Mouse (Mus musculus) small intestine, adult 2 months (tissue): ENCODE data around the gene Gm21663. TPM values are rescaled to one million over a fixed set of nuclear protein-coding genes. Genes with fewer than 3 reads are reported as not detected.

ENCODE experiments used
- H3K27ac ChIP-seq: fragments of 200-500 bp; 2 replicates; pipeline ENCODE4 v1.5.1; 2012; ENCODE audit warnings: low read depth, low read length, control low read depth, inconsistent platforms; ENCODE audit not compliant: insufficient read depth
- H3K27me3 ChIP-seq: fragments of 200-500 bp; 2 replicates; pipeline ENCODE4 v1.6.1; 2012; ENCODE audit warnings: mild to moderate bottlenecking, moderate library complexity, low read length, inconsistent platforms; ENCODE audit not compliant: control insufficient read depth, insufficient read depth
- H3K36me3 ChIP-seq: fragments of 200-500 bp; 2 replicates; pipeline ENCODE4 v1.6.1; 2012; ENCODE audit warnings: mild to moderate bottlenecking, low read length, control low read depth, inconsistent platforms; ENCODE audit not compliant: control insufficient read depth, insufficient read depth
- H3K4me1 ChIP-seq: fragments of 200-500 bp; 2 replicates; pipeline ENCODE4 v1.6.1; 2012; ENCODE audit warnings: low read length, inconsistent platforms, mixed read lengths; ENCODE audit not compliant: control insufficient read depth, insufficient read depth, insufficient read length
- H3K4me3 ChIP-seq: fragments of 200-500 bp; 2 replicates; pipeline ENCODE4 v1.5.1; 2012; ENCODE audit warnings: low read depth, mild to moderate bottlenecking, control low read depth, inconsistent platforms, low read length, moderate library complexity
- CTCF ChIP-seq: fragments of 200-500 bp; IDR thresholded peaks from 2 replicates; pipeline ENCODE4 v1.5.1; 2012; ENCODE audit warnings: low read depth, mild to moderate bottlenecking, control low read depth, inconsistent platforms, low read length, moderate library complexity, mixed read lengths; ENCODE audit not compliant: insufficient replicate concordance, insufficient read length; ENCODE audit errors: extremely low read depth
- POLR2A ChIP-seq: fragments of 200-500 bp; IDR thresholded peaks from 2 replicates; pipeline ENCODE4 v1.6.1; 2012; ENCODE audit warnings: low read depth, mild to moderate bottlenecking, control low read depth, inconsistent platforms, low read length, moderate library complexity
- WGBS: fragments of 180-500 bp; shearing (Covaris S2); methylation state at CpG from one replicate; pipeline ENCODE4 v1.1.7; 2018; 5-methylcytosine and 5-hydroxymethylcytosine counted together
- polyA plus RNA-seq: library from polyadenylated mRNA; depleted of rRNA; stranded (reverse); fragments of >200 nt; gene quantifications from 2 replicates; pipeline ENCODE4 v1.2.3, GENCODE M21; 2012; rRNA removed

Gm21663 gene
- polyA plus RNA-seq, 1 experiment, result not detected

DNA sequence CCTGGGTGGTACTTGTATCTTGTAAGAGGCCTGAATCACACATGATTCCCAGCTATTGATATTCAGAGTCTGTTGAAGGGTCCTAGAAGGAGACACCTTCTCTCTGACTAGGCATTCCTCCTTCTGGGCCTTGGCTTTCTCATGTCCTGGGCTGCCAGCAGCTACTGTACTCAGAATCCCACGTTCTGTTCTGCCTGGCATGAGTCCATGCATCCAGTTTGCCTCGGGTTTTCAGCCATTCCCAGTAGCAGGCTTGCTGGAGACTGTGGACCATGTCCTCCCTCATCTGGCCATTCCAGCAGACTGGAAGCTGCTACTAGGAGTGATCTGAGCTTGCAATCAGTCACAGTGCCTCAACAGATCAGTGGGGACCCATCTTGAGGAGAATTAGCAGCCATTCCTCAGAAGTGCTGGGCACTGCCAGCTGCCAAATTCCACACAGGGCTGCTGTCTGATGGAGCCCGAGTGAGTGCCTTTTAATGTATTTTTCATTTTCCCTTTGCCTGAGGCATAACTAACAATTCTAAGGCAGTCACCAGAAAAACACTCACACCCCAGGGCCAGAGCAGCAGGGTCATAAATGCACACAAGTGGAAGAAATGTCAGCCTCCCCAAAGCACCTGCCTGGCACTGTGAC, 52.3 kb downstream of the Gm21663 start:
- Histone ChIP-seq H3K27ac (no peak overlapping the region), H3K36me3 (no peaks in the 10 kb centered on the region), H3K4me1 (no peaks in the 10 kb centered on the region), H3K4me3 (no peak overlapping the region), H3K27me3 (no peaks in the 10 kb centered on the region)
- WGBS, result 34% methylated on average over 3 of the region's 3 CpGs
- no peak for TF ChIP-seq CTCF

DNA sequence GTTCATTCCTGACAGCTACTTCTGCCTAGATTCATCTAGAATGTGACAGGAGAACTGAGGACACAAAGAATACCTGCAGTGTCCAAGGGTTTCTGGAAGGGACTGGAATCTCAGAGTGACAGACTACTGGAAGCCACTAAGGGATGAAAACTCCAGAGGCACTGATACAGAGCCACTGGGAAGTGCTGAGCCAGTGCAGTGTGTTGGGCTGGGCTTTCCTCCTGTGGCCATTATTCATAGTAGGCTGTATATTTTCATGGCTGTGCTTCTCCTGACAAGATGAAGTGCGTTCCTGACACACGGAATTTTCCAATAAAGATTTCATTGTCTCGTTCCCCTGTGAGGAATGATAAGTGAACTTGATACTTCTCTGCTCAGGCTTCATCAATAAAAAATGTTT, 55.5 kb downstream of the Gm21663 start:
- 84% methylated on average over 3 of the region's 3 CpGs for WGBS
- Histone ChIP-seq H3K36me3 (no peaks in the 10 kb centered on the region), H3K4me1 (no peaks in the 10 kb centered on the region), H3K27ac (no peak overlapping the region), H3K27me3 (no peaks in the 10 kb centered on the region), H3K4me3 (no peak overlapping the region)
- no peak for TF ChIP-seq POLR2A

Other genes with a start within 250 kb of the Gm21663 start
- gene Xrcc2, start 236.6 kb downstream of the Gm21663 start, polyA plus RNA-seq, result 1.3 and 1.6 TPM in 2 replicates
- 0.08 and 0.09 TPM in 2 replicates for gene Actr3b, start 182.4 kb downstream of the Gm21663 start, polyA plus RNA-seq
- not detected in 2 replicates for gene Gm21671, start 12.0 kb upstream of the Gm21663 start, polyA plus RNA-seq
- gene Gm21680, start 30.3 kb upstream of the Gm21663 start, polyA plus RNA-seq, result not detected in 2 replicates
- gene Gm21698, start 46.3 kb upstream of the Gm21663 start, polyA plus RNA-seq, result not detected in 2 replicates
- gene Gm1979, start 62.4 kb upstream of the Gm21663 start, polyA plus RNA-seq, result not detected in 2 replicates
- not detected in 2 replicates for gene Gm5862, start 80.5 kb upstream of the Gm21663 start, polyA plus RNA-seq
- not detected in 2 replicates for gene Speer4a, start 97.2 kb upstream of the Gm21663 start, polyA plus RNA-seq
- not detected in 2 replicates for gene Gm7347, start 116.2 kb upstream of the Gm21663 start, polyA plus RNA-seq
- gene Gm10471, start 146.9 kb upstream of the Gm21663 start, polyA plus RNA-seq, result not detected in 2 replicates
- gene 5031410I06Rik, start 163.0 kb upstream of the Gm21663 start, polyA plus RNA-seq, result not detected in 2 replicates
- not detected in 2 replicates for gene Gm10220, start 179.0 kb upstream of the Gm21663 start, polyA plus RNA-seq